Mouse (Mus musculus) thymus, adult 2 months (tissue): ENCODE results near the gene Ank3.

Experiments
- CTCF ChIP-seq: fragments of 200-500 bp; IDR thresholded peaks from 2 replicates; pipeline ENCODE4 v1.5.1; 2012; ENCODE audit warnings: mild to moderate bottlenecking, control low read depth, low read length, moderate library complexity, borderline replicate concordance; ENCODE audit not compliant: control insufficient read depth, poor library complexity, insufficient read depth; ENCODE audit errors: extremely low read depth
- POLR2A ChIP-seq: fragments of 200-500 bp; IDR thresholded peaks from 2 replicates; pipeline ENCODE4 v1.6.1; 2012; ENCODE audit warnings: mild to moderate bottlenecking, low read length, control low read depth, moderate library complexity; ENCODE audit not compliant: control insufficient read depth, poor library complexity, insufficient read depth; ENCODE audit errors: extremely low read depth

DNA sequence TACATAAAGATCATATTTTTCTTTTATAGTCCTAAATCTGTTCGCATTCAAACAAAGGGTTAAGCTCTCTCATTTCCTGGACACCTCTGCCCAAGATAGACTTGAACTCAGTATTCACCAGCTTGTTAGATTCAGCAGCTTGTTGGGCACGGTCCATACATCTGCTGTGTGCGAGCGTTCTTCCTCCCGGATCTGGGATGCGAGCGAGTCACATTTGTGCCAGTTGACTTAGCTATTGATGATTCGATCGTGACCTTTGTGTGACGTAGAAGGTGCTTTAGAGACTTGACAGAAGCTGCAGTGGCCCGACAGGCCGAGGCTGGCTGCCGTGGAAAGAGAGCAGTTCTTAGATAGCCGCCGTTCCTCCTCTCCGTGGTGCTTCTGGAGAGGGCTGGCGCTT is 98.8 kb downstream of the Ank3 start:
- no peak for TF ChIP-seq CTCF
- TF ChIP-seq POLR2A: no peak
